Mouse (Mus musculus) cerebellum, adult 2 months (tissue): ENCODE measurements around the gene Mapk12.

Source experiments
- CTCF ChIP-seq: fragments of 200-500 bp; IDR thresholded peaks from 2 replicates; pipeline ENCODE4 v1.5.1; 2011; ENCODE audit warnings: low read depth, mild to moderate bottlenecking, control low read depth, low read length, moderate library complexity, borderline replicate concordance; ENCODE audit not compliant: insufficient read depth
- POLR2A ChIP-seq: fragments of 200-500 bp; IDR thresholded peaks from 2 replicates; pipeline ENCODE4 v1.6.1; 2011; ENCODE audit warnings: low read length, control low read depth, borderline replicate concordance; ENCODE audit not compliant: insufficient read depth

- no peak for TF ChIP-seq POLR2A
- no peak for TF ChIP-seq CTCF
Observed at GRCm38 (mm10) chr15:89097450-89097849, 43.1 kb downstream of the Mapk12 start.
